Mouse (Mus musculus): ENCODE measurements around the gene A730061H03Rik. TPM values are rescaled to one million over a fixed set of nuclear protein-coding genes. Genes with fewer than 3 reads are reported as not detected.

A730061H03Rik gene
- polyA plus RNA-seq (2017; shearing (Covaris generic)): 1 to 10 TPM; 1.4 to 3.2 (median 3.2) TPM

DNA sequence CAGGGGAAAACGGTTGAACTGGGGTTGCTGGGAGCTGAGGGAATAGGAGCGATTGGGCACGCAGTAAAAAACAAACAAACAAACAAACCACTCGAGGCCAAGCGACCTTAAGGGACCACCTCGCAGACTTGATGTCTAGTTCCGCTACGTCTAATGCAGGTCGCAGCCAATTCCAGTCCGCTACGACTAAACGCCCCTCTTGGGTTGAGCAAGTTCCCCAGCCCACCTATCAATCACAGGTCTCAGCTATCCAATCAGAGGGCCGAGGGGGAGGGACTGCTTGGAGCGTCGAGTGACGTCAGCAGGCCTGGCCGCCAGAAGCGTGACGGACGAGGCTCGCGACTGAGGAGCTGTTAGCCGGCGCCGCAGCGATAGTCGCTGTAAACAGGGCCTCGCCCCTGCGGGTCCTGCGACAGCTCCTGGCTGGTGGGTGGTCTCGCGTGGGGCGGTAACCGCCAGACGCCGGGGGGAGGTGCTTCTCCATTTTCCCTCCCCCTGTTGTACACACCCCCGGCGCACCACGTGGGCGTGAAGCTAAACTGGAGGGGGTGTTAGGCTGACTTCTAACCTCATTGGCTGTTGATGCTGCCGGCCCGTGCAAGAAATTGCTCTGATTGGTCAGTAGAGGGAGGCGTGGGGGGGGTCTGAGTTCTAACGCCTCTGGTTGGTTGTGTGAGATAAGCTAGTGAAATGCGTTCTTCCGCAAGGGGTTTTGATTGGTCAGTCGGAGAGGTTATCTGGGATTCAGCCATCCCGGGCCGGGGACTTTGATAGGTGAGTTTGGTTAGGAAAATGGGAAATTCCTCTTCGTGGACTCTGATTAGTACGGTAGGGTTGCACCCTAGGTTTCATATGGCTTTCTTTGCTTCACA, at the start of gene A730061H03Rik:
Gene A730061H03Rik (minus strand): TSS at position 205 of the 872 bp plus-strand sequence.
- peak; percentile 86 for ATAC-seq

DNA sequence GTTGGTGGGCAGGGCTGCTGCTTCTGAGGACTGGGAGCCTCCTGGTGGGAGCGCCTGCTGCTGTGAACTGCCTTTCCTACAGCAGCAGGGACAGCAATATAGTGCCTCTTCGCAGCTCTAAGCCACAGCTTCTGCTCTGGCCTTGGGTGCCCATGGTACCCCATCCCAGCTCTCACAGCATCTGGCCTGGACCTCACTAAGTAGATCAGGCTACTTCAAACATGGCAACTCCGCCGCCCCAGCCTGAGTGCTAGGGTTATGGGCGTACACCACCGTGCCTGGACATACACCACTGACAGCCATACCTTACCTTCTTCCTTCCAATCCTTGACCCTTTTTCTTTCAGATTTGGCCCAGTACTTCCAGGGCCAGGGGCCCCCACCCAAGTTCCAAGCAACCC, 48.1 kb upstream of the A730061H03Rik start:
- ATAC-seq: no peak

DNA sequence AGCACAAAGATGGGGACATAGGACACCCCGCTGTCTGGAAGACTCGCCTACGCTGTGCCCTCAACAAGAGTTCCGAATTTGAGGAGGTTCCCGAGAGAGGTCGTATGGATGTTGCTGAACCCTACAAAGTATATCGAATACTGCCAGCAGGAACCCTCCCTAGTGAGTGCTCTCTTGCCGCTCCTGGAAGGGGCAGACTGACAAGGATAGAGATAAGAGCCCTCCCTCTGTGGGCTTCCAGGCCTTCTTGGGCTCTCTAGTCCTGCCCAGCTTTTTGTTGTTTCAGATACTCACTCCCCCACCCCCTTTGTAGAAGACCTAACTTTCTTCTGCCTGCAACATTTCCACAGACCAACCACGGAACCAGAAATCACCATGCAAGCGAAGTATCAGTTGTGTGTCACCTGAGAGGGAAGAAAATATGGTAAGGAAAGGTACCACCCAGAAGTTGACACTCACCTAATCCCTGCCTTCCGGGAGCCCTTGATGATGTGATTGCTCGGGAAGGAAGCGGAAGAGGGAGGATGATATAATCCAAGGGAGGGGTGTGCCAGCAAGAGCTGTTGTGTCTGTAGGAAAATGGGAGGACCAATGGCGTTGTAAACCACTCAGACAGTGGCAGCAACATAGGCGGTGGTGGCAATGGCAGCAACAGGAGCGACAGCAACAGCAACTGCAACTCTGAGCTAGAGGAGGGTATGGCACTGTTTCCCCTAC, 45.7 kb upstream of the A730061H03Rik start:
- ATAC-seq: no peak

DNA sequence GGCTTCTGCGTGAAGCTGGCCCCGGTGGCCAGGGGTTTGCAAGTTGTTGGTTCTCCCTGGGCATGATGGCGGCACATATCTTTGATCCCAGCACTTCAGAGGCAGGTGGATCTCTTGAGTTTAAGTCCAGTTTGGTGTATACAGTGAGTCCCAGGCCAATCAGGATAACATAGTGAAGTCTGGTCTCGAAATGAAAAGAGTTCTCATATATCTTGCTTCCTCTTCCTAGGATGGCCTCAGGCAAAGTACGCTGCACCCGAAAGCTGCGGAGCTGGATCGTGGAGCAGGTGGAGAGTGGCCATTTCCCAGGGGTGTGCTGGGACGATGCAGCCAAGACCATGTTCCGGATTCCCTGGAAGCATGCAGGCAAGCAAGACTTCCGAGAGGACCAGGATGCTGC, 44.6 kb upstream of the A730061H03Rik start:
- no peak for ATAC-seq

DNA sequence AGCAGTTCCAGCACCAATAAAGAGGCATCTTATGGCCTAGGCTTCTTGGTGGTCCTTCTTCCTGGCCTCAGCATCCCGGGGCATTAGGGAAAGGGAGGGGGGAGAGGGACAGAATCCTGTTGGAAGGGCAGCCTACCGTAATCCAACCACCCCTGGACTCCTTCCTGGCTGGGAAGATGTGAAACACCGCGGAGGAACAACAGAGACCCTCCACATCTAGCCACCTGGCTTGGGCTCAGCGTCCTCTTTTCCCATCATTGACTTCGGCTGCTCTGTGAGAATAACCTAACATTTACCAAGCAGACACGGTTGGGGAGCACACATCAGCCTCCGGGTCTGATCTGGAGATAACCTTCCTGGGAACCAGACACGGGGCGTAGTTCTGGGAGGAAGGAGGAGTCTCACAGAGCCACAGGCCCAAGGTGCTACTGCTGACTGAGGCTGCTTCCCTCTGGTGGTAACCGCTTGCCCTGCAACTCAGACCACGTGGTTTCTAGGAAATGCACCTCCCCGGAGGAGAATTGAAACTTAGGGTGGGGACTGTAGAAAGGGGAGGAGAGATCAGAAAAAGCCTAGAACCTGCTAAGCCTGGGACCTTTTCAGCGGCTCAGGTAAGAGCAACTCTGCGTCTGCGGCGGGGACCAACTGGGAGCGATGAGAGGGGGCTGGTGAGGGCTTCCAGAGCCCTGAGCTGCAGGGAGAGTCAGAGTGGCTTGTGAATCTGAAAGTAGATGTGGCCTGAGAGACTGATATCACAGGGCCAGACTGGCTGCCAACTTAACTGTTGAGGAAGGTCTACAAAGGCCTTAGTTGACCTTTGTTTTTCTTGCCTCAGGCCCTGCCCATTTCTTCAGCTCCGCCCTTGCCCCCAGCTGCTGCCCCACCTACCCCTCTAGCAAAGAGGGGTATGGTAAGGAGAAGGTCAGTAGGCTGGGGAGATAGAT, 43.7 kb upstream of the A730061H03Rik start:
- ATAC-seq: peak; percentile 97

DNA sequence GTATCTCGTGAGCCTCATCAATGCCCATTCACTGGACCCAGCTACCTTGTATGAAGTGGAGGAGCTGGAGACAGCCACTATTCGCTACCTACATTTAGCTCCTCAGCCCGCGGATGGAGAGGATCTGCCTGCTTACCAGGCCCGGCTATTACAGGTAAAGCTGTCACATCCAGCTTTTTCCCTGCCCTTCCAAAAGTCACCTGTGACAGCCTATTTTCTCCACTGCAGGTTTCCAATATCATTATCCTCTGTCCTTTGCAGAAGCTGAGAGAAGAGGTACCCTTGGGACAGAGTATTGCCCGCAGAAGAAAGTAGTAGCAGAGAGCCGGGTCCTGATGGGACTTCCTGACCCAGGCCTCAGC, 43.0 kb upstream of the A730061H03Rik start, which contains the start of gene Irf9:
Gene Irf9 (plus strand): TSS at position 301 of the 362 bp plus-strand sequence.
- no peak for ATAC-seq

DNA sequence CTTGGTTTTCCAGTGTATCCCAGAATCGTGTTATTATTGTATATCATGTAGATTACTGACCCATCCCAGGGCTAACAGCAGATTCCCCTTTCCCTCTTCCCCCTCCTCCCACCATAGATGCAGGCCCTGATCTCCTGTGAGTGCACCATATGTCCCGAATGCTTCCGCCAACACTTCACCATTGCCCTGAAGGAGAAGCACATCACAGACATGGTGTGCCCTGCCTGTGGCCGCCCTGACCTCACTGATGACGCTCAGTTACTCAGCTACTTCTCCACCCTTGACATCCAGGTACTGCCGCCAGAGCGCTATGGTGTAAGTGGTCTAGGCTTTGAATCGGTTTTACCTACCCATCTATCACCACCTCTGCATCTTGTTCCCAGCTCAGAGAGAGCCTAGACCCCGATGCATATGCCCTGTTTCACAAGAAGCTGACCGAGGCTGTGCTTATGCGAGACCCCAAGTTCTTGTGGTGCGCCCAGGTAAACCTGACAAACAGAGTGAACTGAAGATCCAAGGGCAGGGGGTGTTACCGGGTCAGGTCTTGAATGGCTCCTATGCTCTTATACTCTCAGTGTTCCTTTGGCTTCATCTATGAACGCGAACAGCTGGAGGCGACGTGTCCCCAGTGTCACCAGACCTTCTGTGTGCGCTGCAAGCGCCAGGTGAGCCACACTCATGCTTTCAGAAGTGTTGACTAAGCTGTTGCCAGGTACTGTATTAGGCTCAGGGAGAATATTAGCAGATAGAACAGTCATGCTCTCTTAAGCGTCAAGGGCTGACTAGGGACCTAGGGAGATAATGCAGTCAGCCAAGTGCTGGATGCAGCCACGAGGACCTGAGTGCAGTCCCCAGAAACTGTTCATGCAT, 38.5 kb upstream of the A730061H03Rik start:
- no peak for ATAC-seq

DNA sequence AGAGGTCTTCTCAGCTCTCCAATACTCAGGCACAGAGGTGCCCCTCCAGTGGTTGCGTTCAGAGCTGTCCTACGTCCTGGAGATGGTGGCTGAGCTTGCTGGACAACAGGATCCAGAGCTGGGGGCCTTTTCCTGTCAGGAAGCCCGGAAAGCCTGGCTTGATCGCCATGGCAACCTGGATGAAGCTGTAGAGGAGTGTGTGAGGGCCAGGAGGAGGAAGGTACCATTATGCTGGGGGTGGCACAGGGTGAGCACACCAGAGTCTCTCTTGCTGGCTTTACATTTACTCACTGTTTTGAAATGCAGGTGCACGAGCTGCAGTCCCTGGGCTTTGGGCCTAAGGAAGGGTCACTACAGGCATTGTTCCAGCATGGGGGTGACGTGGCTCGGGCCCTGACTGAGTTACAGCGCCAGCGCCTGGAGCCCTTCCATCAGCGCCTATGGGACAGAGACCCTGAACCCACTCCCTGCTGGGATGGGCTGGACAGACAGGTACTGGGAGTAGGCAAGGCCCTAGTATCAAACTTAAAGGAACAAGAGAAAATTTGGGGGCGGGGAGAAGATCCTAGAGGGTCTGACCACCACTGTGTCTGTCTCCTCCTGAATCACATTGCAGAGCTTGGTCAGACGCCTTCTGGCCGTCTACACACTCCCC, 36.0 kb upstream of the A730061H03Rik start:
- ATAC-seq: no peak

DNA sequence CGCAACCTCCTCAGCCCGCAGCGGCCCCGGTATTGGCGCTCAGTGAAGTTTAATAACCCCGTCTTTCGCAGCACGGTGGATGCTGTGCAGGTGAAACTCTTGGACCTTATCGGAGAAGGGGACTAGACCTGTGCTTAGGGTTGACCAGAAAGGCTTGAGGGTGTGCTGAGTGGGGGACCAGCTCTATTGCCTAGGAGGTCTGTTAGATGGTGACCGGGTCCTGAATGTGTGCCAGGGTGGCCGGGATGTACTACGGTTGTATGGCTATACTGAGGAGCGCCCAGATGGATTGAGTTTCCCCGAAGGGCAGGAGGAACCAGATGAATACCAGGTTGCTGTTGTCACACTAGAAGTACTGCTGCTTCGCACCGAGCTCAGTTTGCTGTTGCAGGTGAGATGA, 32.0 kb upstream of the A730061H03Rik start:
- no peak for ATAC-seq

DNA sequence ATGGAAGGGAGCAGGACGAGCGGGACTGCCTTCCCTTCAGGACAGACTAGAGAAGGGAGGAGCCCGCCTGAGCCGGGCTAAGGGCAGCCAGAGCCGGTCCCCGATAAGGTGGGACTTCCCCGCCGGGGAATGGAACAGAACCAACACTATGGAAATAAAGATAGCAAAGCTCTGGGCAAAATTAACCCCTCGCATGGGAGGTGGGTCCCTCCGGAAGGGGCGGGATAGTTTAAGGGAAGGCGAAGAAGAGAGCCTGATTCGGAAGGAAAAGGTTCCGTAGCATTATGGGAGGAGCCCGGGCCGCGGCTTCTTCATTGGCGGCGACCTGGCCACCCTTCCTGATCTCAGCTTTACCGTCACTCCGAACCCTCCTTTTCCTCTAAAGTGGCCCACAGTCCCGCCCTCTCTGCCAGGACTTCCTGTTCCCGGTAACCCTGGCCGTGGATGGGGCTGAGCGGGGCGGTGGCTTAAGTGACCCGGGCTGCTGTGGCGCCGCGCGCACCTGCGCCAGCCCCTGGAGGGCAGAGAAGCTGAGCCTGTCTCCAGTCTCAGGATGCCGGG, 31.2 kb upstream of the A730061H03Rik start, which contains the start of gene Rnf31:
Gene Rnf31 (plus strand): TSS at position 378 of the 561 bp plus-strand sequence.
- peak; percentile 75 for ATAC-seq

DNA sequence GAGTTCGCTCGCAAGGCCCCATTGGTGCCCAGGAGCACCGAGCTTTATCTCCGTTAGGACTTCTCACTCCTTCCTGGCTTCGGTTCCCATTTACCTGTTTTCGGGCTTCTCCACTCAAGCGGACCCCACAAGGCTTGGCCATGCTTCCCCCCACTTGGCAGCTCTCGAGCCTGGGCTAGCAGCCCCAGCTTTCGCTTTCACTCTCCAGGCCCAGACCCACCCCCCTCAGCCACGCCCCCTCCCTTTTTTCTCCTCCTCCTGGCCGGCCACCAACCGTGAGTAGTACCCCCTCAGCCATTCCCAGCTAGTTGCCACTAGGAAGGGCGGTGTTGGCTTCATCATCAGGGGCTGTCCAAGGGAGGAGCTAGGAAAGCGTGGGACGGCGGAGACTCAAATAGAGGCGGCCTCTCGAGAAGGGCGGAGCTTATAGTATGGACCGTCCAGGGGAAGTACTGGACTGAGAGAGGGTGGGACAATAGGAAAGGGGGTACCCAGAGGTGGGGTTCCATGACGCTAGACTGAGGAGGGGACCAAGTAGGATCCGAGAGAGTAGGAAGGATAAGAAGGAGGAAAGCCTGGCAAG, 30.6 kb upstream of the A730061H03Rik start, which contains the start of gene Psme2:
Gene Psme2 (minus strand): TSS at position 366 of the 583 bp plus-strand sequence.
- peak; percentile 57 for ATAC-seq

DNA sequence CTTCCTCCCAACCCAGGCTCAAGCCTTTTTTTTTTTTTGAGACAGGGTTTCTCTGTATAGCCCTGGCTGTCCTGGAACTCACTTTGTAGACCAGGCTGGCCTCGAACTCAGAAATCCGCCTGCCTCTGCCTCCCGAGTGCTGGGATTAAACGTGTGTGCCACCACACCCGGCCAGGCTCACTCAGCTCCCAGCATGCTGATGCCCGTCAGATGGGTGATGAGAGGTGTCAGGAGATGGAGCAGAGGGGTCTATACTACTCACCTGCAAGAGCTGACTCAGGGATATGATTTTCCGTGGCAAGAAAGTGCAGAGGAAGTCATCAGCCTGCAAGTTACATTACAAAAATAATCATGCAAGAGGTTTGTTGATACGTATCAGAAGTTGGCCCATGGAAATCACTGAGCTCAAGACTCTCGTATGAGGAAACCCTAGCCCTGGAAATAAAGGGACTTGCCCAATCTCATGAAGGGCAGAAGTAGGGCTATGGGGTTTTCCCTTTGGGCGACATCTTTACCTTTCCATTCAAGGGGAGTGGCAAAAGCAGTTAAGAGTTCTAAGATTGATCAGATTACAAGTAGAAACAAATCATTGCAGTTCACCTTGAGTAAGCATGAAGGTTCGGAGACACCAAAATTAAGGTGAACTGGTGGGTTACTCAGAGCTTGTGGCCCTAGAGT, 29.7 kb upstream of the A730061H03Rik start:
- ATAC-seq: peak; percentile 32

DNA sequence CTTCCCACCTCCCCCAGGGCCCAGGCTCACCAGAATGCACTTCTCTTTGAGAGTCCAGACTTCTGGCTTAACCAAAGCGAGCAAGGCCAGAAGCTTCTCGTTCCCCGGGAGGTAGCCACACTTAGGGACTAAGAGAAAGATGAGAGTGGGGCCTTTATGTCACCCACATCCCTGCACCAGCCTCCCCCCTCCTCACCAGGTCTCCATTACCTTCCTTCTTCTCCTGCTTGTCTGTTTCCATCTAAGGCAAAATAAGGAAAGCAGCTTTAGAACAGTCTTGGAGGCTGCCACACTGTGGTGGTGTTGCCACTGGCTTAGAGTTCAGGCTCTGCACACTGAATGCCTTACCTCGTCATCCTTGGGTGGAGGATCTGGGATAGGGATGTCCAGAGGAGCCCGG, 29.1 kb upstream of the A730061H03Rik start:
- no peak for ATAC-seq

DNA sequence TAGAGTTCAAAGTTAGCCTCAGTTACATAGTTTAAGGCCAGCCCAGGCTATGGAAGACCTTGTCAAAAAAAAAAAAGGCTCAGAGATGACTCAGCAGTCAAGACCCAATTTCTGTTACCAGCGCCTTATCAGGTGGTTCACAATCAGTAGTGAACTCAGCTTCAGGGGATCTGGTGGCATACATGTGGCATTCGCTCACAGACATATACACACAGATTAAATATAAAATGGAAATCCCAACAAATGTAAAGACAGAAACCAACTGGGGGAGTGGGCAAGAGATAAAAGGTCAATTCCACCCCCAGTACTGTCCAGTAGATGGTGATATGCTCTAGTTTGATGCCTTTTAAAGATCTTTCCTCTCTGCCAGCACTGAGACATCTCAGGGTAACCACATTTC, 25.9 kb upstream of the A730061H03Rik start:
- no peak for ATAC-seq

DNA sequence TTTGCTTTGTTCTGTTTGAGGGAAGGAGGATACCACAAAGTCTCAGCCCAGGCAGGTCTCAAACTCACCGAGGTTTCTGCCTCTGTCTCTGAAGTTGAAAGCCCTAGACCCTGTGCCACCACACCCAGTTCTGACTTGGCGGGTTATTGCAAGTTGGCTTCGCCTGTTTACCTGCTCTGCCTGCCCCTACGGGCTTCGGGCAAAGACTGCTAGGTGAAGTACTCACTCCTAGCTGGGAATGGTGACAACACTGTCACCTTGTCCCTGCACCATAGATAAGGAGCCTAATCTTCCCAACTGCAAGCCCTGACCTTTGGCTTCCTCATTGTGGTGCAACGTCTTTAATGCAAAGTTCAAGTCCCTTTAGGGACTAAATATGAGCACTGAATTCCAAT, 25.4 kb upstream of the A730061H03Rik start:
- peak; percentile 27 for ATAC-seq

DNA sequence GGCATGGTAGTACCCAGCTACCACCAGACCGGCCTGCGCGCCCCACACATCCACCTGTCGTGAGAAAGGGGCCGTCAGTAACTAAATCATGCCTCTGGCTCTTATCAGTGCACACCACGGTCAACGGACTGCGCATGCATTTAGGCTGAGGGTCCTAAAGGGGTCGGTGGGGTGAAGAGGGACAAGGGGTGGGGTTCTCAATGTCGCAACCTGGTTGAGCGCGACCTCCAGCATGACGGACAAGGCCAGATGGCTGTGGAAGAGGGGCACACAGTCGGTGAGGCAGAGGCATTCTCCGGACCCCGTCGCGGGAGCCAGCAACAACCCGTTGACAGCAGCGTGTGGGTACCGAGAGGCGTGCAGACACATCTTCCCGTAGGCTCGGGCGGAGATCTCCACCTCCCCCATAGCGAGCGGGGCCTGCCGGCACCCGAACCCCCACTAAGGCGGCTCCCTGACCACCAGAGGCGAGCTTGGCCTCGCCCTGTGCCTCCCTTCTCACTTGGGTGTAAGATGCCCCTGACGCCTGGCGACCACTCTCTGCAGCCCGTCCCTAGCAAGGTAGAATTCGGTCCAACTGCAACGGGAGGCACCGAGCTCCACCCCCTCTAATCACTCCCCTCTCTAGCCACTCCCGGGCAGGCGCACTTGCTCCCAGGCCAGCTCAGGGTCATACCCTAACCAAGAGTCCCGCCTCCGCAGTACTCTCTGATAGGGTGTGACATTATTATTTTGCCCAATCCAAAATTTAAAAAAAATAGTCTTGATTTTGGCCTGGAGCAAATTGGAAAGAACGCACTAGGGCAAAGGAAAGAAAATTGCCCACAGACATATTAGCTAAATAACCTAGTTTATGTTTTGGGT, 24.7 kb upstream of the A730061H03Rik start, which contains the start of gene Emc9:
Gene Emc9 (minus strand): TSS at position 601 of the 864 bp plus-strand sequence.
- peak; percentile 80 for ATAC-seq

DNA sequence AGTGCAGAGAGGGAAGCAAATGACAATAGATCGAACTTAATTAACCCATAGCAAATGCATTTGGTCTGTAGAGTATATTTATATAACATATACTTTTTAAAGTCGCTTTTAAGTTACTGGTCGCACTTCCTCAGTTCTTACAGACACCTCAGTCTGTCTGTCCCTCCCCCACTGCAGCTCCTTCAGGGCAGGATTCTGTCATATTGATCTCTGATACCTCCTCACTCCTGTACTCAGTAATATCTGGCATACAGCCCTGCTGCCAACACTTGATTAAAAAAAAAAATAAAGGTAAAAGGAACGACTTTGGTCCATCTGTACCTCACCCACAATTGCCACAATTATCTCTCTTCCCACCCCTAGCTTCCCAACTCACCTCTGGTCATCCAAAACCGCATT, 24.1 kb upstream of the A730061H03Rik start:
- no peak for ATAC-seq

DNA sequence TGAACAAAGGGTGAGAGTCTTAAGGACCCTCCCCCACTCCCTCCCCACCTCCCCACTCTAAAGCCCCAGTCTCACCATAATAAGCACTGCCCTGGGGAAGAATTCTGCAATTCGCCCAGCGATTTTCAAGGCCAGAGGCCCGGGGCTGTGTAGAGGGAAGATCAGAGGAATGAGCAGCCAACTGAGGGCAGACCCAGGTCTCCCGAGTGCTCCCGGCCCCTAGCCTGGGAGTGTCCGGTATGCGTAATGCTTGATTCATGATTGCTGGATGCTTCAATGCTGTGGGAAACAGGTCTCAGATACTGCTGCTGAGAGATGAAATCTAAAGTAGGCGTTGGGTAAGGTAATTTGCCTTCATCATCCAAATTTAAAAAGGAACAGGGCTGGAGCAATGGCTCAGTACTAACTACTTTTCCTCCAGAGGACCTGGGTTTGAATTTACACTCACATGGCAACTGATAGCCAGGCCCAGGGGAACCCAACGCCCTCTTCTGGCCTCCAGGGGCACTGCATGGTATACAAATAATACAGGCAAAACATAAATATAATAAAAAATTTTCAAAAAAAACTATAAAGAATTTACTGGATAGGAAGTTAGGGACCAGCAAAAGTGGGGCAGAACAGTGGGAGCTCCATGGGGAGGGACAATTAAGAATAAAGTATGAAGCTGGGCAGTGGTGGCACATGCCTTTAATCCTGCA, 21.9 kb upstream of the A730061H03Rik start:
- ATAC-seq: no peak

All from inflammation-experienced regulatory T-cells, adult 6 months (primary cell).